Mouse (Mus musculus) cerebellum, postnatal 4 days (tissue): ENCODE measurements around the gene Rxfp1.

Source experiments
- DNase-seq, 2 experiments: peaks; one replicate each; pipeline ENCODE4 v3.0.0; 2022; ENCODE audit warnings: low spot score in 2 of 2, mixed read lengths in 1 of 2

The Rxfp1 gene

DNA sequence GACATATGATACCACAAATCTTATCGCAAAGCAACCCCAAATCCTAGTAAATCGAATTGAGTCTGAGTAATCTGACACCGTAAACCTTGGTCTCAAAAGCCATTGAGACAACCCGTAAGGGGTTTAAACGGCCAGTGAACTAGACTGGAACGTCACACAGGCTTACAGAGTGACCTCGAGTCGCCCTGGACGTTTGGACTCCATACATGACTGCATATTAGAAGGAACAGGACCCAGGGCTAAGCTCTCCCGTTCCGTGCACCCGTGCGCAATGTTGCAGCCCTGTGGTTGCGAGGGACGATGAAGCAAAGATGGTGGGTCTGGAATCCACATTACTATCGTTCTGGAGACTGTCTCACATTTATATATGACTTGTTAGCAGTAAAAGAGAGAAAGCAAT, 65.5 kb downstream of the Rxfp1 start:
- no peak for DNase-seq

- no peak for DNase-seq
Observed at GRCm38 (mm10) chr3:79670556-79670955, 67.1 kb downstream of the Rxfp1 start.

DNA sequence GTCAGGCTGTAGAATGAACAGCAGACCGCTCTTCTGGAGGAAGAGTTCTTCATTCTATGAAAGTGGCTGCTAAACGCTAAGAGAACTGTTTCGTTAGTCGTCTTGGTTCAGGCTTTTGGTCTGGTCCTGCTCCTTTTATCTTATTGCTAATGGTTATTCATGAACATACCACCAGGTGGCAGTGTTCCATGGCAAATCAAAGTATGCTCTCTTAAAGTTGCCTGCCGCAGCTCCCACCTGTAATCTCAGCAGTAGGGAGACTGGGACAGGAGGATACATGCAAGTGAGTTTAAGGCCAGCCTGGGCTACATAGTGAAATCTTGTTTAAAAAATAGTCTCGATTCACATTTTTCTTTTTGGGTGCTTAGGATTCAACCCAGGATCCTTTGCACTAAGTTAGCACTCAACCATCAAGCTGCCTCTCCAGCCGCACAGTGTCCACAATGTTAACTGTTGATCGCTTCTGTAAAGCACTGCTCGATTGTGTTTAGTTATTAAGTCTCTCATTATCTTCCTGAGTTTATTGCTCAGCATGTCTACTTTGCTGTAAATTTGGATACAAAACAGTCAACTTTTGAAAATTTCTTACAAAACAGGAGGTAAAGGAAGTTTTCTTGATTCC, 72.8 kb downstream of the Rxfp1 start:
- DNase-seq = peak in 1 of 2 experiments; percentile 45

DNA sequence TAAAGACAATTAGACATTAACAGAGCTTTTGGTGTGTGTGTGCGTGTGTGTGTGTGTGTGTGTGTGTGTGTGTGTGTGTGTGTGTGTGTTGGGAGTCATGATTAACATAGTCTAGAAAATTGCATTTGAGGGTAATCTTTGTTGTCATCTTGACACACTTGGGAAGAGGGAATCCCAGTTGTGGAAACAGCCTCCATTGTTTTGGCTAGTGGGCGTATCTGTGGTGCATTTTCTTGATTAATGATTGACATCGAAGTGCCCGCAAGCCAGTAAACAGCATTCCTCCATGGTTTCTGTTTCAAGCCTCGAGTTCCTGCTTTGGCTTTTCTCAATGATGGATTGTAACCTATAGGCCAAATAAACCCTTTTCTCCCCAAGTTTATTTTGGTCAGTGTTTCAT, 81.0 kb downstream of the Rxfp1 start:
- no peak for DNase-seq

DNA sequence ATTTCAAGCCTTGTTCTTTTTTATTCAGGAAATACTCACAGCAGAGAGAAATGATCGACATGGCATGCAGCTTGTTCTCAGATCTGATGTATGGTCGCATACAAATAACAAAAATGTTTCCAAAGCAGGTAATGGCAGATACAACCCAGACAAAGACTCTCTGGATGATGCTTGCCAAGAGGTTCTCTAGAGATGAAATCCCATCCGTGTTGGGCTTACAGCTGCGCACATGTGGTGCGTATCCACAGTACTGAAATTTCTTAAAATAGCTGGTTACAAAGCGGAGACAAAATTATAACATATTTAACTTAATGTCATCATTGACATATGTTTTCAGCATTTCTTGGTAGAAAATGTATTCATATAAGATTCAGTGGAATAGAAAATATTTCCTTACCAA, 85.6 kb downstream of the Rxfp1 start:
- DNase-seq = no peak

DNA sequence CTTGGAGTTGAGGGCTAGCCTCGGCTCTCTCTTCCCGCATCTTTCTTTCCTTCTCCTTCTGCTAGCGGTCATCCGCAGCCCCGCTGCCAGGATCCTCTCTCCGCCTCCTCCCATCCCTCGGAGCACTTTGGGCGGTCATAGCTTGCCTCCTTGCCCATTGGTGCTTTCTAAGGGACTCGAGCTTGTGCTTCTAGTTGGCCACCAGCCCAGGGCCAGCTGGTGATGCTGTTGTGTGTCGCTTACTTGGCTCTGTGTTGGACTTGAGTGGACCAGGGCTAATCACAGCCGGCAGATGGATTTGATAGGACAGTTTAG, 108.3 kb downstream of the Rxfp1 start, which contains the start of gene Etfdh:
Gene Etfdh, minus strand, starts transcription at position 85 of the 315 bp plus-strand sequence.
- peak; percentile 49 to 86 for DNase-seq

DNA sequence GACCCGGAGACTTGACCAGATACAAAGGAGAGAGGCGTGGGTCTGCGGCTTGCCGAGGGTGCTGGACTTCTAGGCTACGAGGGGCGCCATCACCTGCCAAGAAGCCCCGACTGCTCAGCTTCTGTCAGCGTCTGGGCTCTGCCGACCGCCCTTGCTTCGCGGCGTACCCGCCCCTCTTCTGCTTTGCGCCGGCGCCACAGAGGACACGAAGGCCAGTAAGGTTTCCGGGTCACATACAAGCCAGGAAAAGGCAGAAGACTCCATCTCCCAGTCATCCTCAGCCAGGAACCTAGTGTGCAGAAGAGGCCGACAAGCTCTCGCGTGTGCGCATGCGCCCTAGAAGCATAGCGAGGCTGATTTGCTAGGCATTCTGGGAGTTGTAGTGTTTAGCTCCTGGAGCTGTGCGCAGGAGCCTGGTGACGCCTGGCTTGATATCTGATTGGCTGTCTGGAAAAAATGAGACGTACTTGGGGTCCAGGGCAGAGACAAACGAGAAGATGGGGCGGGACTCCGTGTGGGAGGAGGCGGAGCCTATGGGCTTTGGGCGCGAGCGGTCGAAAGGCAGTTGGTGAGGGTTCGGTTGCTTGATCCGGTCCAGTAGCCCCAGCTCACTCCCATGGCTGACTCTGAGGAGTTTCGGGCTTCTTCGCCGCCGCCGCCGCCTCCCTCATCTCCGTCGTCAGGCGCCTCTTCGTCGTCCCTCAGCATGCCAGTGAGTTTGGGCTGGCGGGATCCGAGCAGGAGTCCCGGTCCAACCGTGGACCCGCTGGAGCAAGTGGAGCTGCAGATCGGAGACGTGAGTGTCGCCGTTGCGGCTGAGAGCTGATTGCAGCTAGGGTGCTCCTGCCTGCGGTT, 108.9 kb downstream of the Rxfp1 start, which contains the start of gene 4930579G24Rik:
Gene 4930579G24Rik, plus strand, starts transcription at position 519 of the 855 bp plus-strand sequence.
- DNase-seq = peak; percentile 81 to 90

- DNase-seq = no peak
Observed at GRCm38 (mm10) chr3:79628182-79628560, 109.5 kb downstream of the Rxfp1 start.

- no peak for DNase-seq
Observed at GRCm38 (mm10) chr3:79627484-79628181, 110.0 kb downstream of the Rxfp1 start.

GRCm38 (mm10) chr3:79609886-79610285, 127.8 kb downstream of the Rxfp1 start:
- no peak for DNase-seq

DNA sequence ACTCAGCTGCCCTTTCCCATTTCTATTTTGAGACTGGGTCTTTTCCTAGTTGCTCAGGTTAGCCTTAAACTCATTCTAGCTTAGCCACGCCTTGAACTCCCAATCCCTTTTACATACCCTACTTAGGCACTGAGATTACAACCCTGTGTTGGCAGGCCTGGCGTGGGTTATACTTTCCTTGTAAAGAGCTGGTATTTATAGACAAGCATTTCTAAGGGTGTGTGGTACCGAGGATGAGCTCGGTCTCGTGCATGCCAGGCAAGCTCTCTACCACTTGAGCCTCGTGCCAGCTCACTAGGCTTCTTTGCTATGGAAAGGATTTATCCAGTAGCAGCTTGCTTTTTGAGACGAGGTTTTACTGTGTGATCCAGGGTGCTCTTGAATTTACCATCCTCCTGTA, 142.2 kb downstream of the Rxfp1 start:
- DNase-seq = no peak

DNA sequence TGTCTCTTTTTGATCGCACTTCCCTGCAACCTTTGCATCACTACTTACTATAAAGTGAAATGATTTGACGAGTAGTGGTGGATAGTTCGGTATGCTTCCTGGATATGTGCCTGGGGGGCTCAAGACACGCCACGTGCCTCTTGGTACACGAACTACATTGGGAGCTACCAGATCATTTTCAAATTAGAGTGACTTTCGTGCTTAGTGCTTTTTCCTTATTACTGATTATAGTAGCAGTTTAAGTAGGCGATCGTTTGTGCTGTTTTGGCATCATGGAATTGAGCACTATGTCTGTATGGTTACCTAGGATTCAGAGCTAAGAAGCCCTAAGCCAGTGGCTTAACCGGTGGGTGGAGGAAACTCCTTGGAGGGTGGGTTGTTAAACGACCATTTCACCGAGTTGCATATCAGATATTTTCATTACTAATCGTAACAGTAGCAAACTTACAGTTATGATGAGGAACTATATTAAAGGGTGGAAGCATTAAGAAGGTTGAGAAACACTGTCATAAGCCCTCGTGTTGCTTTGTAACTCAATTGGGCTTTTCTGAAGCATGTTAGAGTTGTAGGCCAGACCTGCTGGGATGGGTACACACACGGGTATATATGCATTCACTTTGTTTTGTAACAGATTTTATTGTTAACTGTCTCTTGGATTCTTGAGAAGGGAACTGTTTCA, 145.7 kb downstream of the Rxfp1 start:
- no peak for DNase-seq
